Mouse (Mus musculus) CD4-positive, CD25-positive, alpha-beta regulatory T cell, adult 9 weeks (primary cell): ENCODE results near the gene Bmt2. TPM values are rescaled to one million over a fixed set of nuclear protein-coding genes. Genes with fewer than 3 reads are reported as not detected.

ENCODE experiments used
- polyA plus RNA-seq: library from polyadenylated mRNA; unstranded; fragments of 100-300 nt; shearing (Covaris generic); gene quantifications from one replicate; pipeline ENCODE4 v1.2.1, GENCODE M21; 2017

Gene Bmt2
- polyA plus RNA-seq, result 4.6 TPM

GRCm38 (mm10) chr6:13677818-13678282 lies at the start of gene Bmt2:
Bmt2 (minus strand) TSS chr6:13677966.

GRCm38 (mm10) chr6:13607621-13608493 lies 69.9 kb downstream of the Bmt2 start, which contains the start of gene Tmem168:
Tmem168 (minus strand) TSS chr6:13608100.

Other genes with a start within 250 kb of the Bmt2 start
- gene Tmem168, start 69.9 kb downstream of the Bmt2 start, polyA plus RNA-seq, result 62.3 TPM
- gene Gpr85, start 162.0 kb upstream of the Bmt2 start, polyA plus RNA-seq, result not detected
- gene 2610001J05Rik, start 193.6 kb upstream of the Bmt2 start, polyA plus RNA-seq, result 103 TPM